Mouse (Mus musculus) heart, embryonic 12.5 days (tissue): Measurements from ENCODE around the gene Rnf214. TPM values are rescaled to one million over a fixed set of nuclear protein-coding genes. Genes with fewer than 3 reads are reported as not detected.
A peak's percentile ranks its signal among the peaks of the same experiment; 100 is the strongest.

Experiments used
- ATAC-seq: fragments of 200-750 bp; cut with Nextera tagmentation; 2 replicates; pipeline ENCODE4 v1.8.0; 2017; ENCODE audit warnings: moderate TSS enrichment, moderate library complexity; ENCODE audit not compliant: insufficient number of reproducible peaks, low FRiP score
- H3K27ac ChIP-seq: fragments of 300-500 bp; sonication (generic); 2 replicates; pipeline ENCODE4 v1.5.1; 2016; ENCODE audit warnings: mild to moderate bottlenecking, moderate library complexity; ENCODE audit not compliant: poor library complexity, severe bottlenecking
- H3K27me3 ChIP-seq: fragments of 300-500 bp; sonication (generic); replicated peaks from 2 replicates; pipeline ENCODE4 v1.6.1; 2016; ENCODE audit warnings: mild to moderate bottlenecking, moderate library complexity
- H3K36me3 ChIP-seq: fragments of 300-500 bp; sonication (generic); 2 replicates; pipeline ENCODE4 v1.6.1; 2016; ENCODE audit warnings: mild to moderate bottlenecking, moderate library complexity
- H3K4me1 ChIP-seq: fragments of 300-500 bp; sonication (generic); replicated peaks from 2 replicates; pipeline ENCODE4 v1.6.1; 2016; ENCODE audit warnings: mild to moderate bottlenecking
- H3K4me2 ChIP-seq: fragments of 300-500 bp; sonication (generic); 2 replicates; pipeline ENCODE4 v1.6.1; 2016; ENCODE audit warnings: mild to moderate bottlenecking, moderate library complexity
- H3K4me3 ChIP-seq: fragments of 300-500 bp; sonication (generic); 2 replicates; pipeline ENCODE4 v1.5.1; 2016; ENCODE audit warnings: mild to moderate bottlenecking
- H3K9ac ChIP-seq: fragments of 300-500 bp; sonication (generic); 2 replicates; pipeline ENCODE4 v1.6.1; 2016; ENCODE audit warnings: mild to moderate bottlenecking, moderate library complexity
- H3K9me3 ChIP-seq: fragments of 300-500 bp; sonication (generic); replicated peaks from 2 replicates; pipeline ENCODE4 v1.6.1; 2016; ENCODE audit warnings: mild to moderate bottlenecking, moderate library complexity
- WGBS: fragments of 180-500 bp; shearing (Covaris S2); methylation state at CpG from one replicate; pipeline ENCODE4 v1.1.7; 2016; 5-methylcytosine and 5-hydroxymethylcytosine counted together
- polyA plus RNA-seq: library from polyadenylated mRNA; unstranded; fragments of >200 nt; fragmentation: Nextera tagmentation; extraction: Ambion mirVana; gene quantifications from 2 replicates; pipeline ENCODE4 v1.2.1, GENCODE M21; 2016

Rnf214 gene
- polyA plus RNA-seq, 1 experiment from 2014 or later: 43.6 TPM

DNA sequence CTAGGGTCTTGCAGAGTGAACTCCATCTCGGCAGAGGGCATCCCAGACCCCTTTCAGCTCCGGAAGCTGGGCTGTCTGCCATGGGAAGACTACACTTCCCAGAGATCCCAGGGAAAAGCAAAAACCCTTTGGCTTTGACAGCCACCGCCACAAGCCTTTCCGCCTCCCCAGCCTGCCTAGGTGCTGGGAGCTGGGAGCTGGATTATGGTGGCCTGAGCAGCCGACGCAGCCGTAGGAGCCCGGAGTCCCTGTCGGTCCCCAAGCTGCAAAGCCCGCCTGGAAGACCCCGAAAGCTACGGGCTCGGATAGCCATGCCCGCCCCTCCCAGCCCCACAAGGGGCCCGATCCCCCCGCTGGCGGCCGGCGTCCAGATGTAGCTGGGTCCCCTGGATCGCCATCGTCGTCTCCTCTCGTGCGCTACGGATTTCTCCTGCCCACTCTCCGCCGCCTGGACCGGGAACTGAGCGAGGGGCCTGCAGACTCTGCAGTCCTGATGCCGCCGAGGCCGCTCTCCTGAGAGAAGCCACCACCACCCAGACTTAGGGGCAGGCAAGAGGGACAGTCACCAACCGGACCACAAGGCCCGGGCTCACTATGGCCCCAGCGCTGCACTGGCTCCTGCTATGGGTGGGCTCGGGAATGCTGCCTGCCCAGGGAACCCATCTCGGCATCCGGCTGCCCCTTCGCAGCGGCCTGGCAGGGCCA is 68.1 kb downstream of the Rnf214 start, which contains the start of gene Bace1:
Gene Bace1 (plus strand): TSS at position 147 of the 705 bp plus-strand sequence.
- Histone ChIP-seq H3K4me3 (peak within 1 kb of the TSS; percentile 92), H3K36me3 (no peaks in the 10 kb centered on the region), H3K4me1 (peaks cover 20% of the 10 kb centered on the region), H3K9me3 (no peaks in the 10 kb centered on the region), H3K9ac (peak within 1 kb of the TSS; percentile 93), H3K27ac (peak within 1 kb of the TSS; percentile 26), H3K4me2 (peak within 1 kb of the TSS; percentile 98), H3K27me3 (no peaks in the 10 kb centered on the region)
- under 1% methylated on average over 40 of the region's 40 CpGs for WGBS
- peak; percentile 77 for ATAC-seq

DNA sequence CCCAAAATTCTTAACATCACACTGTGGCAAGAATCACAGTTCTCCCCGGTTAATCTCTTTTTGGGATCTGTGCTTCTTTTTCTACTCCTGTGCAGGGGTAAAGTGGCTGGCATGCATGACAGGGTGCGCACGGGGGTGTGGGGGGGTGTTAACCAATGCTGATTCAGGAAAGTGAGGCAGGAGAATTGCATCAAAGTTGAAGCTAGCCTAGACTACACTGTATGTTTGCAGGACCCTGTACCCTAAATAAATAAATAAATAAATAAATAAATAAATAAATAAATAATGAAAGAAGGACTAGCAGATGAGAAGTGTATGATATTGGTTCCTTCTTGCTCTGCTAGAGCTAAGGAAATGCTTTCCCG is 68.7 kb downstream of the Rnf214 start:
- H3K4me2 ChIP-seq: peak overlapping the region; percentile 98
- no peaks in the 10 kb centered on the region for H3K27me3 ChIP-seq
- no peaks in the 10 kb centered on the region for H3K9me3 ChIP-seq
- H3K27ac ChIP-seq: no peak overlapping the region
- H3K36me3 ChIP-seq: no peaks in the 10 kb centered on the region
- H3K9ac ChIP-seq: no peak overlapping the region
- H3K4me1 ChIP-seq: peaks cover 20% of the 10 kb centered on the region
- no peak; the same call in 1 of the 2 replicates for ATAC-seq
- WGBS: 15% methylated on average over 4 of the region's 4 CpGs
- H3K4me3 ChIP-seq: peak overlapping the region; percentile 92; the same call in 1 of the 2 replicates

- Histone ChIP-seq H3K27ac (no peak overlapping the region), H3K9ac (no peak overlapping the region), H3K9me3 (peaks cover 3% of the 10 kb centered on the region; the same call in 1 of the 2 replicates), H3K27me3 (no peaks in the 10 kb centered on the region), H3K4me2 (no peak overlapping the region), H3K36me3 (no peaks in the 10 kb centered on the region), H3K4me1 (no peaks in the 10 kb centered on the region), H3K4me3 (no peak overlapping the region)
- WGBS: 79% methylated on average over 2 of the region's 2 CpGs
- no peak for ATAC-seq
Observed at GRCm38 (mm10) chr9:45833461-45833860, 73.2 kb downstream of the Rnf214 start.

GRCm38 (mm10) chr9:45832898-45833297 is 73.8 kb downstream of the Rnf214 start:
- Histone ChIP-seq H3K27ac (no peak overlapping the region), H3K4me1 (peaks cover under 1% of the 10 kb centered on the region; the same call in 1 of the 2 replicates), H3K27me3 (no peaks in the 10 kb centered on the region), H3K9ac (no peak overlapping the region), H3K36me3 (no peaks in the 10 kb centered on the region), H3K4me2 (no peak overlapping the region), H3K9me3 (peaks cover 3% of the 10 kb centered on the region; the same call in 1 of the 2 replicates), H3K4me3 (no peak overlapping the region)
- WGBS: 86% methylated on average over 2 of the region's 2 CpGs
- ATAC-seq: no peak

DNA sequence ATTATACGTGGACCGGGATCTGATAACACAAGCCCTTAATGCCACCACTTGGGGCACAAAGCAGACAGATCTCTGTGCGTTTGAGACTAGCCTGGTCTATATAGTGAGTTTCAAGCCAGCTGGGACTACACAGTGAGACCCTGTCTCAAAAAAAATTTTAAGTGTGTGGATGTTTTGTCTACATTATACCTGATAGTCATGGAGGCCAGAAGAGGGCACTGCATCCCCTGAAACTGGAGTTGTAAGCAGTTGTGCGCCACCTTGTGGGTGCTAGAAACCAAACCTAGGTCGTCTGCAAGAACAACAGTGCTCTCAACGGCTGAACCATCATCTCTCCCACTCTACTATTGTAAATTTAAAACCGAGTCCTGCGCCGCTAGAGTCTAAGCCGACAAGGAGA is 77.6 kb downstream of the Rnf214 start:
- H3K4me3 ChIP-seq: peak overlapping the region; percentile 67
- no peak overlapping the region for H3K9ac ChIP-seq
- H3K4me1 ChIP-seq: peaks cover 13% of the 10 kb centered on the region
- no peaks in the 10 kb centered on the region for H3K27me3 ChIP-seq
- H3K9me3 ChIP-seq: peaks cover 3% of the 10 kb centered on the region; the same call in 1 of the 2 replicates
- H3K36me3 ChIP-seq: no peaks in the 10 kb centered on the region
- no peak; the same call in 1 of the 2 replicates for ATAC-seq
- no peak overlapping the region for H3K27ac ChIP-seq
- 28% methylated on average over 10 of the region's 10 CpGs for WGBS
- peak overlapping the region; percentile 86 for H3K4me2 ChIP-seq

- H3K27ac ChIP-seq: peak within 1 kb of the TSS; percentile 75
- H3K9ac ChIP-seq: peak within 1 kb of the TSS; percentile 72
- WGBS: under 1% methylated on average over 31 of the region's 31 CpGs
- peaks cover 2% of the 10 kb centered on the region; the same call in 1 of the 2 replicates for H3K36me3 ChIP-seq
- peaks cover 13% of the 10 kb centered on the region for H3K4me1 ChIP-seq
- H3K9me3 ChIP-seq: peaks cover 3% of the 10 kb centered on the region; the same call in 1 of the 2 replicates
- peak within 1 kb of the TSS; percentile 67 for H3K4me3 ChIP-seq
- H3K27me3 ChIP-seq: no peaks in the 10 kb centered on the region
- peak; percentile 92 for ATAC-seq
- H3K4me2 ChIP-seq: peak within 1 kb of the TSS; percentile 86
Observed at GRCm38 (mm10) chr9:45828291-45828963, 78.3 kb downstream of the Rnf214 start, which contains the start of gene Cep164. TSS of gene Cep164 (minus strand) at chr9:45828691.

GRCm38 (mm10) chr9:45827663-45828290 is 78.9 kb downstream of the Rnf214 start:
- H3K36me3 ChIP-seq: peaks cover 6% of the 10 kb centered on the region; the same call in 1 of the 2 replicates
- no peaks in the 10 kb centered on the region for H3K27me3 ChIP-seq
- H3K9me3 ChIP-seq: peaks cover 3% of the 10 kb centered on the region; the same call in 1 of the 2 replicates
- H3K27ac ChIP-seq: peak overlapping the region; percentile 75
- ATAC-seq: peak; percentile 37
- H3K4me1 ChIP-seq: peaks cover 13% of the 10 kb centered on the region
- peak overlapping the region; percentile 67 for H3K4me3 ChIP-seq
- WGBS: 6% methylated on average over 23 of the region's 23 CpGs
- H3K9ac ChIP-seq: peak overlapping the region; percentile 72
- peak overlapping the region; percentile 86 for H3K4me2 ChIP-seq

GRCm38 (mm10) chr9:45818406-45819011 is 88.2 kb downstream of the Rnf214 start:
- H3K9ac ChIP-seq: no peak overlapping the region

DNA sequence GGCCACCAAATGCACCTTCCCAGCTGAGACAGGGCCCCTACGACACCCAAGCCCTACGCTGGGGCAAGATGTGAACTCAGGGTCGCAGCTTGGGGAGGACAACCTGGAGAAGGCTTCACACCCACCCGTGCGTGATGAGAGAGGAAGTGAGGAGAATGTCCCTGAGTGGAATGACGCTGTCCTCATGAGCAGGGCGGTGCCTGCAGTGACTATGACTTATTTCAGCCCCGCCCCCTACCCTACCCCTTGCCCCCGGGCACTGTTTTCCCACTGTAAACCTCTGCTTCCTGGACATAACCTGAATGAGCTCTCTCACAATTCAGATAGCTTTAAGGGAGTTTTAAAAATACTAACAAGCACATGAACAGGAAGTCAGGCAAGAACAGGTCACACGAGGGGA is 91.2 kb downstream of the Rnf214 start:
- Histone ChIP-seq H3K36me3 (peaks cover 21% of the 10 kb centered on the region), H3K4me2 (no peak overlapping the region), H3K4me3 (no peak overlapping the region), H3K27ac (no peak overlapping the region), H3K9ac (no peak overlapping the region), H3K9me3 (no peaks in the 10 kb centered on the region), H3K27me3 (no peaks in the 10 kb centered on the region), H3K4me1 (peaks cover 11% of the 10 kb centered on the region; the same call in 1 of the 2 replicates)
- ATAC-seq: 0 out of 2 replicates have a peak, but pooled peaks have one; percentile 45
- 82% methylated on average over 10 of the region's 10 CpGs for WGBS

More at GRCm38 (mm10) chr9:45818406-45819011, 88.2 kb downstream of the Rnf214 start:
- peaks cover 34% of the 10 kb centered on the region for H3K36me3 ChIP-seq
- peaks cover 11% of the 10 kb centered on the region; the same call in 1 of the 2 replicates for H3K4me1 ChIP-seq
- no peak overlapping the region for H3K4me2 ChIP-seq
- no peaks in the 10 kb centered on the region for H3K27me3 ChIP-seq
- H3K4me3 ChIP-seq: no peak overlapping the region
- WGBS: 69% methylated on average over 9 of the region's 9 CpGs
- H3K9me3 ChIP-seq: no peaks in the 10 kb centered on the region
- ATAC-seq: no peak
- no peak overlapping the region for H3K27ac ChIP-seq

DNA sequence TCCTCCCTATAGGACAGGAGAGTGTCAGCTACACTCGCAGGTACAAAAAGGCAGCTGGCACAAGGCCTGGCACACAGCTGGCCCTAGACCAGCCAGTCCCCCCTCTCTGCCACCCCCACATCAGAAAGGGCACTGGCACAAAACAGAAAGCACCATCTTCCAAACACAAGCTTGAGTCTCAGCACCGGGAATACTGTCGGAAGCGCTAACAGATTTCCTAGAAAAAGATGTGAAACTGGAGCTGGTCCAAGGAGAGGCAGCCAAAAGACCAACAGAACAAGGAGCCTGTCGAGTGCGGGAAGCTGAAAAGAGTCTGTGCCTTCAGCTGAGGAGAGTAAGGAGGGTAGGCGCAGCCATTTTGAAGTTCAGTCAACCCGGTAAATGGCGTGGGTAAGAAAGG is 91.6 kb downstream of the Rnf214 start:
- no peak overlapping the region for H3K4me2 ChIP-seq
- H3K9me3 ChIP-seq: no peaks in the 10 kb centered on the region
- H3K9ac ChIP-seq: no peak overlapping the region
- 88% methylated on average over 9 of the region's 9 CpGs for WGBS
- ATAC-seq: no peak
- H3K4me1 ChIP-seq: peaks cover 9% of the 10 kb centered on the region; the same call in 1 of the 2 replicates
- no peak overlapping the region for H3K4me3 ChIP-seq
- no peaks in the 10 kb centered on the region for H3K27me3 ChIP-seq
- H3K27ac ChIP-seq: no peak overlapping the region
- peaks cover 21% of the 10 kb centered on the region for H3K36me3 ChIP-seq
